7 mouse cellular contexts compared by ENCODE assay signal in genomic region chr7:122288605-122289242, GRCm38 (mm10). TPM values are rescaled to one million over a fixed set of nuclear protein-coding genes. Genes with fewer than 3 reads are reported as not detected.
DNase-seq lines count a peak whose midpoint lies in the region; ATAC-seq and TF ChIP-seq lines count a peak whose summit lies in the region.

Gene Prkcb (plus strand): TSS chr7:122288751.

- TF ChIP-seq POLR2A in brain, embryonic 14.5 days (IDR thresholded peaks at IDR 0.05; ENCODE audit: borderline replicate concordance, extremely low read depth, insufficient read depth, insufficient read length, poor library complexity, severe bottlenecking): 0 out of 2 replicates have a peak, but pooled peaks have one; percentile 16
- TF ChIP-seq POLR2A in liver, adult 2 months (IDR thresholded peaks at IDR 0.05; ENCODE audit: extremely low read depth, insufficient read depth, low read length): no peak

- no peak within 1 kb of the TSS for H3K27ac ChIP-seq in heart, embryonic 13.5 days (replicated peaks)
- H3K27ac ChIP-seq in liver, adult 2 months (replicated peaks; ENCODE audit: insufficient read depth, low read depth, low read length): no peak within 1 kb of the TSS

- ATAC-seq in erythroblast, adult 5-6 weeks (replicated peaks; ENCODE audit: low FRiP score, poor library complexity, severe bottlenecking): peak; percentile 67
- peak; percentile 62; the same call in 1 of the 2 replicates for ATAC-seq in heart, embryonic 13.5 days (ENCODE audit: extremely low read depth, insufficient number of reproducible peaks, low FRiP score, low TSS enrichment)
- peak; percentile 86 for ATAC-seq in monocyte, adult 5-6 weeks (replicated peaks; ENCODE audit: insufficient number of reproducible peaks, low FRiP score, low TSS enrichment, poor library complexity, severe bottlenecking)

- 7% methylated on average over 41 of the region's 42 CpGs for WGBS in heart, embryonic 13.5 days
- WGBS in liver, adult 2 months: 7% methylated on average over 40 of the region's 42 CpGs

- peak within 1 kb of the TSS; percentile 92 for H3K4me2 ChIP-seq in heart, embryonic 13.5 days

- peak within 1 kb of the TSS; percentile 73 for H3K9ac ChIP-seq in heart, embryonic 13.5 days
- H3K9ac ChIP-seq in liver, adult 2 months (ENCODE audit: low read depth, low read length): peak within 1 kb of the TSS; percentile 66

- no peaks in the 10 kb centered on the region for H3K36me3 ChIP-seq in heart, embryonic 13.5 days
- no peaks in the 10 kb centered on the region for H3K36me3 ChIP-seq in liver, adult 2 months (ENCODE audit: control insufficient read depth, insufficient read depth, low read length)

- H3K9me3 ChIP-seq in heart, embryonic 13.5 days: no peaks in the 10 kb centered on the region

- DNase-seq in brain, embryonic 14.5 days (ENCODE audit: low read depth): peak; percentile 89
- peak; percentile 74 for DNase-seq in kidney, postnatal 10 days
- DNase-seq in liver, adult 2 months (ENCODE audit: extremely low read depth, low read depth, low spot score): no peak
- peak; percentile 74 to 82 for DNase-seq in spleen, postnatal 14 days (ENCODE audit: low spot score in 2 of 2)

- no peak for TF ChIP-seq CTCF in brain, embryonic 14.5 days (IDR thresholded peaks at IDR 0.05; ENCODE audit: borderline replicate concordance, extremely low read depth, insufficient read depth, insufficient read length)
- no peak for TF ChIP-seq CTCF in liver, adult 2 months (IDR thresholded peaks at IDR 0.05; ENCODE audit: low read depth, low read length)

- peak within 1 kb of the TSS; percentile 65 for H3K4me3 ChIP-seq in heart, embryonic 13.5 days
- H3K4me3 ChIP-seq in liver, adult 2 months (ENCODE audit: insufficient read depth, low read depth, low read length): peak within 1 kb of the TSS; percentile 69

- no peaks in the 10 kb centered on the region; the same call in 1 of the 2 replicates for H3K79me2 ChIP-seq in liver, adult 2 months (ENCODE audit: control insufficient read depth, insufficient read depth, low read length)

- H3K27me3 ChIP-seq in heart, embryonic 13.5 days (replicated peaks): peaks cover 64% of the 10 kb centered on the region
- H3K27me3 ChIP-seq in liver, adult 2 months (ENCODE audit: control insufficient read depth, insufficient read depth, low read length): peaks cover 12% of the 10 kb centered on the region

- peaks cover 17% of the 10 kb centered on the region for H3K4me1 ChIP-seq in heart, embryonic 13.5 days
- H3K4me1 ChIP-seq in liver, adult 2 months (ENCODE audit: control insufficient read depth, insufficient read depth, low read length): no peaks in the 10 kb centered on the region

RNA-seq across cellular contexts. Expression of gene Prkcb, which starts in this region (rescaled TPM):
- polyA plus RNA-seq in brain, embryonic 14.5 days (2012; rRNA removed): 44.9 and 74.2 TPM in 2 replicates
- 29.7 and 33.6 TPM in 2 replicates for total RNA-seq in erythroblast, adult 5-6 weeks (2015; ENCODE audit: low replicate concordance)
- 18.3 and 20.2 TPM in 2 replicates for total RNA-seq in erythroblast, adult 5-6 weeks (2017; ENCODE audit: low replicate concordance)
- polyA plus RNA-seq in heart, embryonic 13.5 days (2015; fragmentation: Nextera tagmentation; extraction: Ambion mirVana): 5.8 and 6.2 TPM in 2 replicates
- total RNA-seq in liver, adult 2 months (2014; rRNA removed): 3.7 and 5.6 TPM in 2 replicates
- 1.5 and 2.5 TPM in 2 replicates for polyA plus RNA-seq in liver, adult 2 months (2012; rRNA removed)
- total RNA-seq in monocyte, adult 5-6 weeks (2017): 197 to 314 TPM (median 249 TPM) in 3 replicates
